Mouse (Mus musculus): ENCODE measurements around the gene Hmg20b. TPM values are rescaled to one million over a fixed set of nuclear protein-coding genes. Genes with fewer than 3 reads are reported as not detected.

The Hmg20b gene
- polyA plus RNA-seq, 1 experiment = 51.8 TPM

- Histone ChIP-seq H3K27ac (ENCODE audit: insufficient read depth, low read length) (no peak overlapping the region), H3K4me1 (ENCODE audit: control insufficient read depth, insufficient read depth, low read length) (peaks cover 3% of the 10 kb centered on the region)
These were observed 39.1 kb upstream of the Hmg20b start for GRCm38 (mm10) chr10:81389373-81389772.

GRCm38 (mm10) chr10:81388505-81389055 is 38.3 kb upstream of the Hmg20b start, which contains the start of gene Gm48552:
TSS of gene Gm48552 (plus strand) at chr10:81389005.
- Histone ChIP-seq H3K4me1 (ENCODE audit: control insufficient read depth, insufficient read depth, low read length) (peaks cover 3% of the 10 kb centered on the region), H3K9me3 (replicated peaks; ENCODE audit: control insufficient read depth, insufficient read depth, low read length, poor library complexity, severe bottlenecking) (no peaks in the 10 kb centered on the region), H3K36me3 (ENCODE audit: control insufficient read depth, insufficient read depth, low read length, poor library complexity, severe bottlenecking) (peaks cover 12% of the 10 kb centered on the region), H3K9ac (ENCODE audit: low read depth, poor library complexity, severe bottlenecking) (no peak within 1 kb of the TSS), H3K27me3 (ENCODE audit: control insufficient read depth, insufficient read depth, low read length, poor library complexity, severe bottlenecking) (no peaks in the 10 kb centered on the region), H3K4me3 (ENCODE audit: low read depth, low read length) (no peak within 1 kb of the TSS), H3K27ac (ENCODE audit: insufficient read depth, low read length) (no peak within 1 kb of the TSS)
- no peak for TF ChIP-seq EP300 (IDR thresholded peaks at IDR 0.05; ENCODE audit: insufficient read depth, low read depth, low read length)
- no peak for TF ChIP-seq CTCF (IDR thresholded peaks at IDR 0.05; ENCODE audit: low read depth, low read length)
- TF ChIP-seq POLR2A (IDR thresholded peaks at IDR 0.05; ENCODE audit: insufficient read depth, low read length) = no peak

More at GRCm38 (mm10) chr10:81389373-81389772, 39.1 kb upstream of the Hmg20b start:
- no peaks in the 10 kb centered on the region for H3K27me3 ChIP-seq (ENCODE audit: control insufficient read depth, insufficient read depth, low read length, poor library complexity, severe bottlenecking)
- H3K4me3 ChIP-seq (ENCODE audit: low read depth, low read length) = no peak overlapping the region
- H3K36me3 ChIP-seq (ENCODE audit: control insufficient read depth, insufficient read depth, low read length, poor library complexity, severe bottlenecking) = peaks cover 12% of the 10 kb centered on the region
- H3K9me3 ChIP-seq (replicated peaks; ENCODE audit: control insufficient read depth, insufficient read depth, low read length, poor library complexity, severe bottlenecking) = no peaks in the 10 kb centered on the region
- no peak overlapping the region for H3K9ac ChIP-seq (ENCODE audit: low read depth, poor library complexity, severe bottlenecking)
- TF ChIP-seq EP300 (IDR thresholded peaks at IDR 0.05; ENCODE audit: insufficient read depth, low read depth, low read length) = no peak
- TF ChIP-seq CTCF (IDR thresholded peaks at IDR 0.05; ENCODE audit: low read depth, low read length) = no peak
- no peak for TF ChIP-seq POLR2A (IDR thresholded peaks at IDR 0.05; ENCODE audit: insufficient read depth, low read length)

- no peak overlapping the region for H3K27ac ChIP-seq (ENCODE audit: insufficient read depth, low read length)
- H3K4me1 ChIP-seq (ENCODE audit: control insufficient read depth, insufficient read depth, low read length) = no peaks in the 10 kb centered on the region
- H3K4me3 ChIP-seq (ENCODE audit: low read depth, low read length) = no peak overlapping the region
- no peak overlapping the region for H3K9ac ChIP-seq (ENCODE audit: low read depth, poor library complexity, severe bottlenecking)
- H3K9me3 ChIP-seq (replicated peaks; ENCODE audit: control insufficient read depth, insufficient read depth, low read length, poor library complexity, severe bottlenecking) = no peaks in the 10 kb centered on the region
- no peak for TF ChIP-seq EP300 (IDR thresholded peaks at IDR 0.05; ENCODE audit: insufficient read depth, low read depth, low read length)
- H3K36me3 ChIP-seq (ENCODE audit: control insufficient read depth, insufficient read depth, low read length, poor library complexity, severe bottlenecking) = peaks cover 12% of the 10 kb centered on the region
- H3K27me3 ChIP-seq (ENCODE audit: control insufficient read depth, insufficient read depth, low read length, poor library complexity, severe bottlenecking) = no peaks in the 10 kb centered on the region
These were observed 37.4 kb upstream of the Hmg20b start for GRCm38 (mm10) chr10:81387716-81388115.

GRCm38 (mm10) chr10:81385603-81386306 is 35.5 kb upstream of the Hmg20b start:
- Histone ChIP-seq H3K27ac (ENCODE audit: insufficient read depth, low read length) (no peak overlapping the region), H3K36me3 (ENCODE audit: control insufficient read depth, insufficient read depth, low read length, poor library complexity, severe bottlenecking) (peaks cover 12% of the 10 kb centered on the region), H3K27me3 (ENCODE audit: control insufficient read depth, insufficient read depth, low read length, poor library complexity, severe bottlenecking) (no peaks in the 10 kb centered on the region), H3K9me3 (replicated peaks; ENCODE audit: control insufficient read depth, insufficient read depth, low read length, poor library complexity, severe bottlenecking) (no peaks in the 10 kb centered on the region), H3K9ac (ENCODE audit: low read depth, poor library complexity, severe bottlenecking) (peak overlapping the region; percentile 78; the same call in 1 of the 2 replicates), H3K4me1 (ENCODE audit: control insufficient read depth, insufficient read depth, low read length) (no peaks in the 10 kb centered on the region), H3K4me3 (ENCODE audit: low read depth, low read length) (peak overlapping the region; percentile 85)
- TF ChIP-seq POLR2A (IDR thresholded peaks at IDR 0.05; ENCODE audit: insufficient read depth, low read length) (no peak), CTCF (IDR thresholded peaks at IDR 0.05; ENCODE audit: low read depth, low read length) (no peak), EP300 (IDR thresholded peaks at IDR 0.05; ENCODE audit: insufficient read depth, low read depth, low read length) (no peak)

- Histone ChIP-seq H3K9ac (ENCODE audit: low read depth, poor library complexity, severe bottlenecking) (peak overlapping the region; percentile 78), H3K4me1 (ENCODE audit: control insufficient read depth, insufficient read depth, low read length) (no peaks in the 10 kb centered on the region), H3K27me3 (ENCODE audit: control insufficient read depth, insufficient read depth, low read length, poor library complexity, severe bottlenecking) (no peaks in the 10 kb centered on the region), H3K4me3 (ENCODE audit: low read depth, low read length) (peak overlapping the region; percentile 85), H3K9me3 (replicated peaks; ENCODE audit: control insufficient read depth, insufficient read depth, low read length, poor library complexity, severe bottlenecking) (no peaks in the 10 kb centered on the region), H3K36me3 (ENCODE audit: control insufficient read depth, insufficient read depth, low read length, poor library complexity, severe bottlenecking) (peaks cover 12% of the 10 kb centered on the region), H3K27ac (ENCODE audit: insufficient read depth, low read length) (peak overlapping the region; percentile 24)
- no peak for TF ChIP-seq POLR2A (IDR thresholded peaks at IDR 0.05; ENCODE audit: insufficient read depth, low read length)
- TF ChIP-seq EP300 (IDR thresholded peaks at IDR 0.05; ENCODE audit: insufficient read depth, low read depth, low read length) = no peak
- TF ChIP-seq CTCF (IDR thresholded peaks at IDR 0.05; ENCODE audit: low read depth, low read length) = no peak
These were observed 34.3 kb upstream of the Hmg20b start for GRCm38 (mm10) chr10:81384605-81384982.

Data from ES-Bruce4 (cell line).